Mouse (Mus musculus) kidney, adult 2 months (tissue): ENCODE measurements around the gene Tesk2.

Experiments used
- CTCF ChIP-seq: fragments of 200-500 bp; conservative IDR thresholded peaks from 2 replicates; pipeline ENCODE4 v1.5.1; 2011; ENCODE audit warnings: low read depth, mild to moderate bottlenecking, control low read depth, low read length, moderate library complexity, mixed read lengths; ENCODE audit not compliant: insufficient read depth, insufficient read length
- POLR2A ChIP-seq: fragments of 200-500 bp; IDR thresholded peaks from one replicate; pipeline ENCODE4 v1.6.1; 2011; ENCODE audit warnings: low read depth, low read length, control low read depth

DNA sequence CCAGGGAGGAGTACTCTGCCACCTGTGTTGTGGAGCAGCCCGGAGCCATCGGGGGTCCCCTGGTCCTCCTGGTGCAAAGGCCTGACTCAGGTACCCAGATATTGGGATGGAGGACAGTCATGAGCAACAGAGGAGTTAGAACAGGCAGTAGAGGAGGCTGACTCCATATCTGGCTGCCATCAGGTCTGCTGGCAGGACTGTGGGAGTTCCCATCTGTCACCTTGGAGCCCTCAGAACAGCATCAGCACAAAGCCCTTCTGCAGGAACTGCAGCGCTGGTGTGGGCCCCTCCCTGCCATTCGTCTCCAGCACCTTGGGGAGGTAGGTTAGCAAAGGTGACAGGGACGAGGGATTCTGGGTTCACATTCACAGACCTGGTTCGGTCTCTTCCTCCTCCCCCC, 96.7 kb downstream of the Tesk2 start:
- TF ChIP-seq CTCF (no peak), POLR2A (no peak)
